Mouse (Mus musculus) liver, embryonic 11.5 days (tissue): Measurements from ENCODE around the gene Emc1. TPM values are rescaled to one million over a fixed set of nuclear protein-coding genes. Genes with fewer than 3 reads are reported as not detected.

Experiments used
- ATAC-seq: fragments of 200-750 bp; cut with Nextera tagmentation; replicated peaks from 2 replicates; pipeline ENCODE4 v1.8.0; 2017; ENCODE audit warnings: moderate number of reproducible peaks, mild to moderate bottlenecking, moderate TSS enrichment, moderate library complexity; ENCODE audit not compliant: low FRiP score
- DNase-seq: peaks from one replicate; pipeline ENCODE4 v3.0.0-alpha.2; 2017; ENCODE audit warnings: low spot score
- H3K27ac ChIP-seq: fragments of 300-500 bp; sonication (generic); 2 replicates; pipeline ENCODE4 v1.5.1; 2014; ENCODE audit warnings: mild to moderate bottlenecking, low read depth, low read length, control low read depth
- H3K27me3 ChIP-seq: fragments of 300-500 bp; sonication (generic); replicated peaks from 2 replicates; pipeline ENCODE4 v1.6.1; 2014; ENCODE audit warnings: low read length, mixed read lengths; ENCODE audit not compliant: control insufficient read depth, insufficient read depth
- H3K36me3 ChIP-seq: fragments of 300-500 bp; sonication (generic); 2 replicates; pipeline ENCODE4 v1.6.1; 2014; ENCODE audit warnings: mild to moderate bottlenecking, low read length, moderate library complexity, mixed read lengths; ENCODE audit not compliant: control insufficient read depth, insufficient read depth
- H3K4me1 ChIP-seq: fragments of 300-500 bp; sonication (generic); replicated peaks from 2 replicates; pipeline ENCODE4 v1.6.1; 2014; ENCODE audit warnings: low read length, mixed read lengths; ENCODE audit not compliant: control insufficient read depth, insufficient read depth
- H3K4me2 ChIP-seq: fragments of 300-500 bp; sonication (generic); 2 replicates; pipeline ENCODE4 v1.6.1; 2014; ENCODE audit warnings: mild to moderate bottlenecking, control low read depth, moderate library complexity
- H3K4me3 ChIP-seq: fragments of 300-500 bp; sonication (generic); 2 replicates; pipeline ENCODE4 v1.5.1; 2014; ENCODE audit warnings: low read depth, low read length, control low read depth
- H3K9ac ChIP-seq: fragments of 300-500 bp; sonication (generic); 2 replicates; pipeline ENCODE4 v1.6.1; 2014; ENCODE audit warnings: low read depth, low read length, control low read depth
- H3K9me3 ChIP-seq: fragments of 300-500 bp; sonication (generic); 2 replicates; pipeline ENCODE4 v1.6.1; 2016; ENCODE audit warnings: low read length, inconsistent platforms, mixed read lengths; ENCODE audit not compliant: control insufficient read depth
- WGBS: fragments of 180-500 bp; shearing (Covaris S2); extraction: QIAGEN DNeasy Blood & Tissue Kit; methylation state at CpG from one replicate; pipeline ENCODE4 v1.1.7; 2014; 5-methylcytosine and 5-hydroxymethylcytosine counted together
- polyA plus RNA-seq: library from polyadenylated mRNA; unstranded; fragments of >200 nt; fragmentation: Nextera tagmentation; extraction: Ambion mirVana; gene quantifications from 2 replicates; pipeline ENCODE4 v1.2.1, GENCODE M21; 2014

Gene Emc1
- polyA plus RNA-seq, 1 experiment from 2014 or later = 32.9 TPM

GRCm38 (mm10) chr4:139341556-139342233 is 10.7 kb upstream of the Emc1 start:
- Histone ChIP-seq H3K27me3 (0 out of 2 replicates have a peak, but pooled peaks cover 2% of the 10 kb centered on the region), H3K9ac (no peak overlapping the region), H3K9me3 (no peaks in the 10 kb centered on the region)

GRCm38 (mm10) chr4:139343718-139344117 is 8.7 kb upstream of the Emc1 start:
- ATAC-seq = no peak
- Histone ChIP-seq H3K9me3 (no peaks in the 10 kb centered on the region), H3K36me3 (peaks cover 25% of the 10 kb centered on the region), H3K4me1 (peaks cover 4% of the 10 kb centered on the region; the same call in 1 of the 2 replicates), H3K9ac (no peak overlapping the region), H3K27ac (no peak overlapping the region; the same call in 1 of the 2 replicates), H3K4me2 (no peak overlapping the region; the same call in 1 of the 2 replicates), H3K4me3 (no peak overlapping the region), H3K27me3 (no peaks in the 10 kb centered on the region)
- DNase-seq = no peak
- WGBS = 72% methylated on average over 5 of the region's 5 CpGs

More at GRCm38 (mm10) chr4:139341556-139342233, 10.7 kb upstream of the Emc1 start:
- DNase-seq (no peak), ATAC-seq (no peak)
- Histone ChIP-seq H3K4me1 (peaks cover 6% of the 10 kb centered on the region; the same call in 1 of the 2 replicates), H3K4me3 (no peak overlapping the region), H3K36me3 (peaks cover 8% of the 10 kb centered on the region), H3K27ac (no peak overlapping the region), H3K4me2 (no peak overlapping the region)
- 88% methylated on average over 7 of the region's 7 CpGs for WGBS

GRCm38 (mm10) chr4:139345416-139346019 is 6.9 kb upstream of the Emc1 start:
- ATAC-seq (no peak), DNase-seq (no peak)
- no peak overlapping the region for H3K4me3 ChIP-seq
- H3K4me1 ChIP-seq = peaks cover 6% of the 10 kb centered on the region
- H3K9ac ChIP-seq = no peak overlapping the region
- 86% methylated on average over 23 of the region's 23 CpGs for WGBS
- H3K4me2 ChIP-seq = no peak overlapping the region
- peaks cover 34% of the 10 kb centered on the region for H3K36me3 ChIP-seq
- H3K27ac ChIP-seq = no peak overlapping the region
- no peaks in the 10 kb centered on the region for H3K9me3 ChIP-seq
- H3K27me3 ChIP-seq = no peaks in the 10 kb centered on the region

- no peaks in the 10 kb centered on the region for H3K9me3 ChIP-seq
- peaks cover 30% of the 10 kb centered on the region for H3K36me3 ChIP-seq
- peak overlapping the region; percentile 68 for H3K4me3 ChIP-seq
- H3K4me1 ChIP-seq = peaks cover 14% of the 10 kb centered on the region
- DNase-seq = no peak
- peak; percentile 44 for ATAC-seq
- peak overlapping the region; percentile 72 for H3K9ac ChIP-seq
- peak overlapping the region; percentile 93; the same call in 1 of the 2 replicates for H3K27ac ChIP-seq
- H3K4me2 ChIP-seq = peak overlapping the region; percentile 86
- under 1% methylated on average over 7 of the region's 7 CpGs for WGBS
- no peaks in the 10 kb centered on the region for H3K27me3 ChIP-seq
These were observed 445 bp downstream of the Emc1 start for GRCm38 (mm10) chr4:139352832-139353231.

- peaks cover 39% of the 10 kb centered on the region for H3K36me3 ChIP-seq
- WGBS = 84% methylated on average over 3 of the region's 3 CpGs
- no peak overlapping the region for H3K27ac ChIP-seq
These were observed 4.8 kb downstream of the Emc1 start for GRCm38 (mm10) chr4:139357211-139357610.

GRCm38 (mm10) chr4:139360761-139361548 is 8.6 kb downstream of the Emc1 start:
- Histone ChIP-seq H3K27me3 (no peaks in the 10 kb centered on the region), H3K27ac (peak overlapping the region; percentile 86), H3K4me1 (peaks cover 20% of the 10 kb centered on the region), H3K9me3 (no peaks in the 10 kb centered on the region), H3K4me2 (peak overlapping the region; percentile 53), H3K4me3 (peak overlapping the region; percentile 23), H3K36me3 (peaks cover 65% of the 10 kb centered on the region), H3K9ac (peak overlapping the region; percentile 45; the same call in 1 of the 2 replicates)
- DNase-seq = no peak
- peak; percentile 98 for ATAC-seq
- WGBS = 57% methylated on average over 11 of the region's 11 CpGs

More at GRCm38 (mm10) chr4:139357211-139357610, 4.8 kb downstream of the Emc1 start:
- Histone ChIP-seq H3K4me2 (no peak overlapping the region), H3K27me3 (no peaks in the 10 kb centered on the region), H3K4me3 (no peak overlapping the region), H3K9ac (no peak overlapping the region), H3K9me3 (no peaks in the 10 kb centered on the region), H3K4me1 (peaks cover 22% of the 10 kb centered on the region)
- ATAC-seq (no peak), DNase-seq (no peak)

- H3K9ac ChIP-seq = no peak overlapping the region
- H3K4me3 ChIP-seq = no peak overlapping the region
- H3K36me3 ChIP-seq = peaks cover 73% of the 10 kb centered on the region
- no peak overlapping the region for H3K4me2 ChIP-seq
- no peak for ATAC-seq
- 89% methylated on average over 3 of the region's 3 CpGs for WGBS
- no peak overlapping the region for H3K27ac ChIP-seq
- no peaks in the 10 kb centered on the region for H3K4me1 ChIP-seq
- no peaks in the 10 kb centered on the region for H3K9me3 ChIP-seq
- no peaks in the 10 kb centered on the region for H3K27me3 ChIP-seq
- no peak for DNase-seq
These were observed 14.9 kb downstream of the Emc1 start for GRCm38 (mm10) chr4:139367336-139367735.

GRCm38 (mm10) chr4:139368038-139368437 is 15.7 kb downstream of the Emc1 start:
- Histone ChIP-seq H3K36me3 (peaks cover 71% of the 10 kb centered on the region), H3K9ac (no peak overlapping the region), H3K4me1 (no peaks in the 10 kb centered on the region), H3K9me3 (no peaks in the 10 kb centered on the region), H3K4me2 (no peak overlapping the region), H3K4me3 (no peak overlapping the region), H3K27ac (no peak overlapping the region), H3K27me3 (no peaks in the 10 kb centered on the region)
- 93% methylated on average over 5 of the region's 5 CpGs for WGBS
- ATAC-seq (no peak), DNase-seq (no peak)
